39 mouse cellular contexts compared by ENCODE assay signal in genomic region chr14:51960316-51960715, GRCm38 (mm10). TPM values are rescaled to one million over a fixed set of nuclear protein-coding genes. Genes with fewer than 3 reads are reported as not detected.
DNase-seq lines count a peak whose midpoint lies in the region; ATAC-seq and TF ChIP-seq lines count a peak whose summit lies in the region.
"Had no signal": no experiment of that assay in that cellular context is flagged by ENCODE, and none has a peak within 500 bp of the region (broad histone marks: within the 10 kb centered on the region; RNA-seq: fewer than 3 reads in every experiment).

No protein-coding gene starts in this region.

- H3K4me2 ChIP-seq in heart, postnatal 0 days (ENCODE audit: low read depth, low read length) = no peak overlapping the region
- no peak overlapping the region for H3K4me2 ChIP-seq in intestine, embryonic 15.5 days (replicated peaks)
- H3K4me2 ChIP-seq in hindbrain, embryonic 13.5 days = no peak overlapping the region
- H3K4me2 ChIP-seq: forebrain, embryonic 15.5 days; limb, embryonic 12.5 days; liver, embryonic 15.5 days; lung, embryonic 14.5 days; midbrain, embryonic 15.5 days had no signal

- H3K9ac ChIP-seq in heart, postnatal 0 days (replicated peaks; ENCODE audit: low read depth, low read length) = no peak overlapping the region
- no peak overlapping the region for H3K9ac ChIP-seq in intestine, embryonic 15.5 days
- no peak overlapping the region for H3K9ac ChIP-seq in hindbrain, embryonic 13.5 days
- H3K9ac ChIP-seq: forebrain, embryonic 15.5 days; limb, embryonic 12.5 days; liver, embryonic 15.5 days; lung, embryonic 14.5 days; midbrain, embryonic 15.5 days had no signal

- no peaks in the 10 kb centered on the region for H3K27me3 ChIP-seq in heart, postnatal 0 days (ENCODE audit: control insufficient read depth, insufficient read depth, low read length)
- no peaks in the 10 kb centered on the region for H3K27me3 ChIP-seq in intestine, embryonic 15.5 days (replicated peaks)
- no peaks in the 10 kb centered on the region for H3K27me3 ChIP-seq in hindbrain, embryonic 13.5 days
- H3K27me3 ChIP-seq: forebrain, embryonic 15.5 days; limb, embryonic 12.5 days; liver, embryonic 15.5 days; midbrain, embryonic 15.5 days had no signal

- H3K4me1 ChIP-seq in heart, postnatal 0 days (ENCODE audit: control insufficient read depth, insufficient read depth) = no peaks in the 10 kb centered on the region
- H3K4me1 ChIP-seq in intestine, embryonic 15.5 days (replicated peaks) = no peaks in the 10 kb centered on the region
- no peaks in the 10 kb centered on the region for H3K4me1 ChIP-seq in hindbrain, embryonic 13.5 days (replicated peaks)
- H3K4me1 ChIP-seq: forebrain, embryonic 15.5 days; limb, embryonic 12.5 days; liver, embryonic 15.5 days; midbrain, embryonic 10.5 days; midbrain, embryonic 15.5 days had no signal

- WGBS in heart, postnatal 0 days = 69% methylated on average over 2 of the region's 2 CpGs
- WGBS in intestine, embryonic 15.5 days = 74% methylated on average over 2 of the region's 2 CpGs
- WGBS in hindbrain, embryonic 13.5 days = 85% methylated on average over 2 of the region's 2 CpGs

- TF ChIP-seq CTCF in heart, postnatal 0 days (IDR thresholded peaks at IDR 0.05; ENCODE audit: low read depth) = no peak

- DNase-seq in heart, postnatal 0 days (ENCODE audit: low spot score) = peak; percentile 27
- DNase-seq in heart, adult 18-20 months = no peak
- DNase-seq in Muller cell, postnatal 12 days (ENCODE audit: inconsistent ontology term) = peak; percentile 67
- DNase-seq in left cerebral cortex, adult 9 months (ENCODE audit: low spot score in 2 of 2) = no peak
- DNase-seq: adrenal gland, postnatal 25 days; cerebellum, adult 2 months; cerebellum, postnatal 25 days; gastrocnemius, adult 2 months; gastrocnemius, postnatal 36 days; kidney, adult 11 months; kidney, postnatal 14 days; layer of hippocampus, adult 9-11 months; lung, embryonic 14.5 days; right cerebral cortex, postnatal 25 days; thymus, postnatal 4 days had no signal

- no peak overlapping the region for H3K27ac ChIP-seq in heart, postnatal 0 days (ENCODE audit: low read depth)
- H3K27ac ChIP-seq in intestine, embryonic 15.5 days = no peak overlapping the region
- no peak overlapping the region for H3K27ac ChIP-seq in hindbrain, embryonic 13.5 days
- H3K27ac ChIP-seq: forebrain, embryonic 15.5 days; gastrocnemius, adult 2 months; hindbrain, postnatal 0 days; limb, embryonic 12.5 days; liver, embryonic 15.5 days; midbrain, embryonic 10.5 days; midbrain, embryonic 15.5 days had no signal

- TF ChIP-seq EP300 in heart, postnatal 0 days (IDR thresholded peaks at IDR 0.05; ENCODE audit: low read depth) = no peak

- H3K4me3 ChIP-seq in heart, postnatal 0 days (ENCODE audit: low read depth, low read length) = no peak overlapping the region
- no peak overlapping the region for H3K4me3 ChIP-seq in intestine, embryonic 15.5 days (replicated peaks)
- H3K4me3 ChIP-seq in hindbrain, embryonic 13.5 days = no peak overlapping the region
- H3K4me3 ChIP-seq: forebrain, embryonic 15.5 days; gastrocnemius, adult 2 months; limb, embryonic 12.5 days; liver, embryonic 15.5 days; midbrain, embryonic 10.5 days; midbrain, embryonic 15.5 days had no signal

- no peak for ATAC-seq in heart, postnatal 0 days (ENCODE audit: insufficient read depth, low read depth)
- peak; percentile 41; the same call in 1 of the 2 replicates for ATAC-seq in intestine, embryonic 15.5 days
- ATAC-seq in activated CD4-positive, CD25-positive, alpha-beta regulatory T cell, adult 4 months = no peak
- no peak for ATAC-seq in hindbrain, embryonic 13.5 days (ENCODE audit: low FRiP score)
- ATAC-seq: CD4-positive, CD25-positive, alpha-beta regulatory T cell, adult 4 months; forebrain, embryonic 15.5 days; hindbrain, postnatal 0 days; midbrain, embryonic 15.5 days had no signal

- H3K36me3 ChIP-seq in heart, postnatal 0 days (replicated peaks; ENCODE audit: control insufficient read depth, insufficient read depth, low read length) = no peaks in the 10 kb centered on the region
- no peaks in the 10 kb centered on the region for H3K36me3 ChIP-seq in intestine, embryonic 15.5 days
- no peaks in the 10 kb centered on the region for H3K36me3 ChIP-seq in hindbrain, embryonic 13.5 days
- H3K36me3 ChIP-seq: forebrain, embryonic 15.5 days; limb, embryonic 12.5 days; liver, embryonic 15.5 days; midbrain, embryonic 10.5 days; midbrain, embryonic 15.5 days had no signal

- no peaks in the 10 kb centered on the region for H3K9me3 ChIP-seq in heart, postnatal 0 days (replicated peaks; ENCODE audit: control insufficient read depth, low read length)
- no peaks in the 10 kb centered on the region for H3K9me3 ChIP-seq in intestine, embryonic 15.5 days
- H3K9me3 ChIP-seq in hindbrain, embryonic 13.5 days = no peaks in the 10 kb centered on the region
- H3K9me3 ChIP-seq: forebrain, embryonic 15.5 days; liver, embryonic 15.5 days; midbrain, embryonic 15.5 days had no signal

RNA-seq across cellular contexts. Expression of gene Arhgef40, which starts 24.2 kb away (rescaled TPM):
- total RNA-seq in heart, postnatal 0 days (2014; rRNA removed; ENCODE audit: low replicate concordance) = 35.4 and 36.4 TPM in 2 replicates
- 26.9 and 27.6 TPM in 2 replicates for polyA plus RNA-seq in heart, postnatal 0 days (2015; fragmentation: Nextera tagmentation; extraction: Ambion mirVana)
- 10 to 100 TPM; 24.1 to 25.2 TPM for total RNA-seq in heart, adult 18-20 months (2021)
- polyA plus RNA-seq in intestine, embryonic 15.5 days (2015; fragmentation: Nextera tagmentation; extraction: Ambion mirVana) = 64.4 and 65.9 TPM in 2 replicates
- not detected for polyA plus RNA-seq in activated CD4-positive, CD25-positive, alpha-beta regulatory T cell, adult 4 months (2017; shearing (Covaris generic))
- 76.8 and 83.1 TPM in 2 replicates for polyA plus RNA-seq in hindbrain, embryonic 13.5 days (2015; fragmentation: Nextera tagmentation; extraction: Ambion mirVana)

RNA-seq across cellular contexts. Expression of gene Rnase13, which starts 37.7 kb away (rescaled TPM):
- not detected in 2 replicates for total RNA-seq in heart, postnatal 0 days (2014; rRNA removed; ENCODE audit: low replicate concordance)
- polyA plus RNA-seq in heart, postnatal 0 days (2015; fragmentation: Nextera tagmentation; extraction: Ambion mirVana) = not detected in 2 replicates
- total RNA-seq in heart, adult 18-20 months (2021) = not detected
- polyA plus RNA-seq in intestine, embryonic 15.5 days (2015; fragmentation: Nextera tagmentation; extraction: Ambion mirVana) = not detected in 2 replicates
- not detected for polyA plus RNA-seq in activated CD4-positive, CD25-positive, alpha-beta regulatory T cell, adult 4 months (2017; shearing (Covaris generic))
- polyA plus RNA-seq in hindbrain, embryonic 13.5 days (2015; fragmentation: Nextera tagmentation; extraction: Ambion mirVana) = not detected in 2 replicates
- total RNA-seq: adrenal gland, postnatal 25 days; gastrocnemius, adult 2 months; gastrocnemius, postnatal 36 days; heart, postnatal 25 days; hindbrain, postnatal 0 days; left cerebral cortex, postnatal 14 days; liver, adult 2 months; megakaryocyte progenitor cell, adult 5-6 weeks; neutrophil, adult 5-6 weeks had no signal
- polyA plus RNA-seq: brain, embryonic 14.5 days; CD4-positive, CD25-positive, alpha-beta regulatory T cell, adult 4 months; cerebellum, adult 2 months; embryonic facial prominence, embryonic 11.5 days; forebrain, embryonic 15.5 days; heart, embryonic 14.5 days; hindbrain, embryonic 11.5 days; hindbrain, postnatal 0 days; kidney, embryonic 14.5 days; limb, embryonic 12.5 days; liver, embryonic 15.5 days; lung, embryonic 14.5 days; midbrain, embryonic 10.5 days; midbrain, embryonic 15.5 days; neural tube, embryonic 11.5 days; stomach, embryonic 16.5 days; thymus, postnatal 0 days had no signal

RNA-seq across cellular contexts. Expression of gene Tppp2, which starts 42.1 kb away (rescaled TPM):
- not detected in 2 replicates for total RNA-seq in heart, postnatal 0 days (2014; rRNA removed; ENCODE audit: low replicate concordance)
- polyA plus RNA-seq in heart, postnatal 0 days (2015; fragmentation: Nextera tagmentation; extraction: Ambion mirVana) = not detected in 2 replicates
- not detected for total RNA-seq in heart, adult 18-20 months (2021)
- not detected in 2 replicates for polyA plus RNA-seq in intestine, embryonic 15.5 days (2015; fragmentation: Nextera tagmentation; extraction: Ambion mirVana)
- polyA plus RNA-seq in activated CD4-positive, CD25-positive, alpha-beta regulatory T cell, adult 4 months (2017; shearing (Covaris generic)) = not detected
- not detected in 2 replicates for polyA plus RNA-seq in hindbrain, embryonic 13.5 days (2015; fragmentation: Nextera tagmentation; extraction: Ambion mirVana)
- total RNA-seq: adrenal gland, postnatal 25 days; gastrocnemius, postnatal 36 days; heart, postnatal 25 days; hindbrain, postnatal 0 days; left cerebral cortex, postnatal 14 days; liver, adult 2 months; megakaryocyte progenitor cell, adult 5-6 weeks; neutrophil, adult 5-6 weeks had no signal
- polyA plus RNA-seq: brain, embryonic 14.5 days; CD4-positive, CD25-positive, alpha-beta regulatory T cell, adult 4 months; cerebellum, adult 2 months; embryonic facial prominence, embryonic 11.5 days; forebrain, embryonic 15.5 days; frontal cortex, adult 2 months; heart, embryonic 14.5 days; hindbrain, embryonic 11.5 days; hindbrain, postnatal 0 days; kidney, embryonic 14.5 days; limb, embryonic 12.5 days; liver, adult 2 months; liver, embryonic 15.5 days; lung, embryonic 14.5 days; midbrain, embryonic 10.5 days; midbrain, embryonic 15.5 days; neural tube, embryonic 11.5 days; stomach, embryonic 16.5 days; thymus, postnatal 0 days had no signal

RNA-seq across cellular contexts. Expression of gene Ndrg2, which starts 46.4 kb away (rescaled TPM):
- total RNA-seq in heart, postnatal 0 days (2014; rRNA removed; ENCODE audit: low replicate concordance) = 785 and 1,158 TPM in 2 replicates
- 581 and 591 TPM in 2 replicates for polyA plus RNA-seq in heart, postnatal 0 days (2015; fragmentation: Nextera tagmentation; extraction: Ambion mirVana)
- 1,000 to 10,000 TPM; 1,486 to 1,502 TPM for total RNA-seq in heart, adult 18-20 months (2021)
- polyA plus RNA-seq in intestine, embryonic 15.5 days (2015; fragmentation: Nextera tagmentation; extraction: Ambion mirVana) = 52.2 and 60.1 TPM in 2 replicates
- 10 to 100 TPM; 16.2 to 18.5 TPM for polyA plus RNA-seq in activated CD4-positive, CD25-positive, alpha-beta regulatory T cell, adult 4 months (2017; shearing (Covaris generic))
- 108 and 144 TPM in 2 replicates for polyA plus RNA-seq in hindbrain, embryonic 13.5 days (2015; fragmentation: Nextera tagmentation; extraction: Ambion mirVana)

RNA-seq across cellular contexts. Expression of gene Tmem253, which starts 55.1 kb away (rescaled TPM):
- 0.57 TPM in 1 of 2 replicates, not detected in the other for total RNA-seq in heart, postnatal 0 days (2014; rRNA removed; ENCODE audit: low replicate concordance)
- polyA plus RNA-seq in heart, postnatal 0 days (2015; fragmentation: Nextera tagmentation; extraction: Ambion mirVana) = 0.18 and 1.0 TPM in 2 replicates
- total RNA-seq in heart, adult 18-20 months (2021) = 1 to 10 TPM; 2.9 to 3.2 TPM
- 50.1 and 60.0 TPM in 2 replicates for polyA plus RNA-seq in intestine, embryonic 15.5 days (2015; fragmentation: Nextera tagmentation; extraction: Ambion mirVana)
- polyA plus RNA-seq in activated CD4-positive, CD25-positive, alpha-beta regulatory T cell, adult 4 months (2017; shearing (Covaris generic)) = under 1 TPM in 1 of 2 experiments, not detected in 1; 0.98 TPM
- polyA plus RNA-seq in hindbrain, embryonic 13.5 days (2015; fragmentation: Nextera tagmentation; extraction: Ambion mirVana) = 0.79 and 0.84 TPM in 2 replicates
- total RNA-seq: hindbrain, postnatal 0 days; liver, adult 2 months; neutrophil, adult 5-6 weeks had no signal

Comparison
In these comparisons a context has a peak if more than half of its experiments do, and no peak if none do; other contexts are left out.
1. DNase-seq: peak in heart, postnatal 0 days (single experiment) and Muller cell, postnatal 12 days (single experiment); none in heart, adult 18-20 months (0 of 2) and left cerebral cortex, adult 9 months (0 of 2).
2. RNA of gene Arhgef40, which starts 24.2 kb away (polyA plus RNA-seq): 76.8 to 83.1 TPM in hindbrain, embryonic 13.5 days, 64.4 to 65.9 TPM in intestine, embryonic 15.5 days and 26.9 to 27.6 TPM in heart, postnatal 0 days; not detected in activated CD4-positive, CD25-positive, alpha-beta regulatory T cell, adult 4 months; every median in the first group is over 10 times any median in the second.